Mouse (Mus musculus) limb, embryonic 10.5 days (tissue): ENCODE data around the gene Cacna1c. TPM values are rescaled to one million over a fixed set of nuclear protein-coding genes. Genes with fewer than 3 reads are reported as not detected.

ENCODE experiments used
- DNase-seq: peaks from one replicate; pipeline ENCODE4 v3.0.0-alpha.2; 2017; ENCODE audit warnings: low spot score
- H3K27ac ChIP-seq: fragments of 300-500 bp; sonication (generic); 2 replicates; pipeline ENCODE4 v1.5.1; 2016; ENCODE audit warnings: mild to moderate bottlenecking
- H3K27me3 ChIP-seq: fragments of 300-500 bp; sonication (generic); 2 replicates; pipeline ENCODE4 v1.6.1; 2016; ENCODE audit warnings: low read depth, mild to moderate bottlenecking; ENCODE audit not compliant: poor library complexity, severe bottlenecking
- H3K36me3 ChIP-seq: fragments of 300-500 bp; sonication (generic); 2 replicates; pipeline ENCODE4 v1.6.1; 2016; ENCODE audit warnings: mild to moderate bottlenecking, moderate library complexity
- H3K4me1 ChIP-seq: fragments of 300-500 bp; sonication (generic); 2 replicates; pipeline ENCODE4 v1.6.1; 2016
- H3K4me3 ChIP-seq: fragments of 300-500 bp; sonication (generic); 2 replicates; pipeline ENCODE4 v1.5.1; 2016; ENCODE audit warnings: mild to moderate bottlenecking, moderate library complexity
- H3K9me3 ChIP-seq: fragments of 300-500 bp; sonication (generic); replicated peaks from 2 replicates; pipeline ENCODE4 v1.6.1; 2016; ENCODE audit warnings: mild to moderate bottlenecking
- WGBS: fragments of 180-500 bp; shearing (Covaris S2); methylation state at CpG from one replicate; pipeline ENCODE4 v1.1.7; 2016; 5-methylcytosine and 5-hydroxymethylcytosine counted together
- polyA plus RNA-seq: library from polyadenylated mRNA; unstranded; fragments of >200 nt; fragmentation: Nextera tagmentation; extraction: Ambion mirVana; gene quantifications from 2 replicates; pipeline ENCODE4 v1.2.1, GENCODE M21; 2016

Cacna1c gene
- polyA plus RNA-seq, 1 experiment from 2014 or later = 10.2 TPM

- Histone ChIP-seq H3K27me3 (no peaks in the 10 kb centered on the region), H3K4me1 (peaks cover 29% of the 10 kb centered on the region), H3K27ac (no peak overlapping the region), H3K4me3 (no peak overlapping the region), H3K36me3 (no peaks in the 10 kb centered on the region), H3K9me3 (no peaks in the 10 kb centered on the region)
- WGBS = 88% methylated on average over 7 of the region's 7 CpGs
- no peak for DNase-seq
Observed at GRCm38 (mm10) chr6:118867384-118867783, 328.8 kb downstream of the Cacna1c start.

DNA sequence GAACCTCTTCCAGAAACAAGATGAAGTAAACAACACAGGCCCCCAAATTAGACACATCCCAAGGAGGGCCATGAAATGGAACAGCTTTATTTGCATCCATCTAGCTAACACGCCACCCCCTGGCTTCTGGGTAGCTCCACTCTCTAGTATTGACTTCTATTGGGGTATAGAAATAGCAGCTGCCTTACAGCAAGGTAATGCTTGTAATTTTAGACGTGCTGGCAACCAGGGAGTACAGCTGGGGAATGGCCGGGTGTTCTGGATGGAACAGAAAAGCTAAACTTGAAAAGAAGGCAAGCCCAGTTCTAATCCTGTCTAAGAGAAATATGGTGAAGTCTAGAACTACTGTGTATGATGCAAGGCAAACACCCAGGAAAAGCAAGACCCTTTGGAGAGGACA is 329.3 kb downstream of the Cacna1c start:
- Histone ChIP-seq H3K27me3 (no peaks in the 10 kb centered on the region), H3K9me3 (no peaks in the 10 kb centered on the region), H3K27ac (no peak overlapping the region), H3K4me3 (no peak overlapping the region), H3K4me1 (peaks cover 29% of the 10 kb centered on the region), H3K36me3 (no peaks in the 10 kb centered on the region)
- no peak for DNase-seq
- WGBS = 72% methylated on average over 3 of the region's 3 CpGs

- Histone ChIP-seq H3K9me3 (no peaks in the 10 kb centered on the region), H3K36me3 (no peaks in the 10 kb centered on the region), H3K27ac (no peak overlapping the region), H3K4me1 (peaks cover 26% of the 10 kb centered on the region), H3K27me3 (no peaks in the 10 kb centered on the region), H3K4me3 (no peak overlapping the region)
- 82% methylated on average over 5 of the region's 5 CpGs for WGBS
- DNase-seq = no peak
Observed at GRCm38 (mm10) chr6:118865777-118866380, 330.3 kb downstream of the Cacna1c start.

GRCm38 (mm10) chr6:118864696-118865620 is 331.3 kb downstream of the Cacna1c start:
- H3K4me1 ChIP-seq = peaks cover 17% of the 10 kb centered on the region
- H3K27me3 ChIP-seq = no peaks in the 10 kb centered on the region
- H3K9me3 ChIP-seq = no peaks in the 10 kb centered on the region
- WGBS = 75% methylated on average over 18 of the region's 18 CpGs
- no peak overlapping the region for H3K27ac ChIP-seq
- H3K4me3 ChIP-seq = no peak overlapping the region
- H3K36me3 ChIP-seq = no peaks in the 10 kb centered on the region
- no peak for DNase-seq

- Histone ChIP-seq H3K9me3 (no peaks in the 10 kb centered on the region), H3K4me3 (no peak overlapping the region), H3K4me1 (peaks cover 12% of the 10 kb centered on the region), H3K27ac (no peak overlapping the region), H3K27me3 (no peaks in the 10 kb centered on the region), H3K36me3 (no peaks in the 10 kb centered on the region)
- WGBS = 93% methylated on average over 9 of the region's 9 CpGs
- DNase-seq = no peak
Observed at GRCm38 (mm10) chr6:118862727-118863126, 333.5 kb downstream of the Cacna1c start.

DNA sequence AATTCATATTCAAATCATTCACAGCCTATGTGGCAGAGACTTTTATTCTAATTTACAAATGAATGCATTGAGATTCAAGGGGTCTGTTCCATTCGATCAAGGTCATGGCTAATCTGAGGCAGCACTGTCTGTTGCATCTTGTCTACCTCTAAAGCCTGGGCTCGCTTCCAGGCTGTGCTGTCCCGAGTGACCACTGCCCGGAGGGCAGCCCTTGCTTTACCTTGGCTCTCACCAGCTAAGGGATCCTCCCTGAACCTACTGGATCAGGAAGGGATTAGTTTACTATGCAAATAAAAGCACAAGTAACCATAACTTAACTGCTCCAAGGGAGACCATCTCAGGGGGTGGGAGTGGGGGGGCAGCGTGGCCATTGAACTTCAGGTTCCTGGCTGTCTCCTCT is 334.1 kb downstream of the Cacna1c start:
- H3K9me3 ChIP-seq = no peaks in the 10 kb centered on the region
- WGBS = 94% methylated on average over 5 of the region's 5 CpGs
- H3K27me3 ChIP-seq = no peaks in the 10 kb centered on the region
- no peak overlapping the region for H3K4me3 ChIP-seq
- peaks cover 5% of the 10 kb centered on the region; the same call in 1 of the 2 replicates for H3K4me1 ChIP-seq
- H3K36me3 ChIP-seq = no peaks in the 10 kb centered on the region
- no peak overlapping the region for H3K27ac ChIP-seq
- no peak for DNase-seq

DNA sequence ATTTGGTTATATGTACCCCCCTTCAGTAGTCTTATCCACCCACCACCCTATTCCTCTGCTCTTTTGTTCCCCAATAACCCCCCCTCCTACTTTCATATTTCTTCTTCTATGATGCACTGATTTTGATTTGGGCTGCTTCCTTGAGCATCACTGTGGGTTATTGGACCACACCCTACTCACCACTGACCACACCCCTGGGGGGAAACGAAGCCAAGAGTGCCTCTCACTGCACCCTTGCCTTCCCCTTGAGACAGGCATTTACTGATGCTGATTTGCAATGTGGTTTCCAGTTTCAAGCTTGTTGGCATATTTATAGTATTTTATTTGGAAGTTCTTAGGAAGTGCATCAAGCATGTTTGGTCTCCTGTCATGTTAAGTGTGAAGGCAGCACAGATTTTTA is 337.8 kb downstream of the Cacna1c start:
- Histone ChIP-seq H3K36me3 (no peaks in the 10 kb centered on the region), H3K4me1 (no peaks in the 10 kb centered on the region), H3K27me3 (no peaks in the 10 kb centered on the region), H3K27ac (no peak overlapping the region), H3K4me3 (no peak overlapping the region), H3K9me3 (no peaks in the 10 kb centered on the region)
- no peak for DNase-seq
- WGBS = 63% methylated on average over 1 of the region's 1 CpGs

DNA sequence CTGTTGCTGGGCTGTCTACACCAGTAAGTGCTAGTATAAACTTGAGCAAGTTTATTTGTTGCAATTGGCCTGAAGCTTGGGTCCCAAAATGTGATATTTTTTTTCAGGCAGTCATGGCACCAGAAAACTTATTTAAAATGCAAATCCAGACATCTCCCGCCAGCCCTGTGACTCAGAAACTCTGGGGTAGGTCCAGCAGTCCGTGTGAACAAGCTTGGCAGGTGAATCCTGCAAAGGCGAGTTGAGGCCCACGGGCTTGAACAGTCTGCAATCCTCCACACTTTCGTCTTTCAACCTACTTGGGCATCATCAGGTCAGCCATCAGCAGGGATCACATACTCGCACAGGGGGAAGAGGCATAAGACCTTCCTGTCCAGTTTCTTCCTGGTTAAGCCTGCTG is 344.1 kb downstream of the Cacna1c start:
- Histone ChIP-seq H3K36me3 (no peaks in the 10 kb centered on the region), H3K27ac (no peak overlapping the region), H3K4me3 (no peak overlapping the region), H3K4me1 (peaks cover 7% of the 10 kb centered on the region; the same call in 1 of the 2 replicates), H3K9me3 (no peaks in the 10 kb centered on the region), H3K27me3 (no peaks in the 10 kb centered on the region)
- no peak for DNase-seq
- WGBS = 82% methylated on average over 6 of the region's 6 CpGs

DNA sequence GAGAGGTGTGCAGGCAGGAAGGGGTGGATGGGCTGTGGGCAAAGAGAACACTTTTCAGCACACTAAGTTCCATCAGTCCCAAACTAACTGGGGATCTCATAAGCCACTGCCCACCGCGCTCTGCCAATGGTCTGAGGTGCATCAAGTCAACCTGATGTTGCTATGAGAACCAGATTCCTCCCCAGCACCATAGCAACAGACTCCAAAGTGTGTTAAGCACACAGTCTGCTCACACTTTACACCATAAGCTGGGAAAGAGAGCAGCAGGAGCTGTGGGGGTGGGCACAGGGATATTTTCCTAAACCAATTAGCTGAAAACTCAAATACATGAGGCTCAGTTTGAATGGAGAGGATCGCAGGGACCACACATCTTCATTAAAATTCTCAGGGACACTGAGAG is 345.1 kb downstream of the Cacna1c start:
- H3K27ac ChIP-seq = no peak overlapping the region
- DNase-seq = no peak
- H3K4me3 ChIP-seq = no peak overlapping the region
- WGBS = 93% methylated on average over 3 of the region's 3 CpGs
- no peaks in the 10 kb centered on the region for H3K9me3 ChIP-seq
- no peaks in the 10 kb centered on the region for H3K36me3 ChIP-seq
- H3K4me1 ChIP-seq = peaks cover 14% of the 10 kb centered on the region; the same call in 1 of the 2 replicates
- H3K27me3 ChIP-seq = no peaks in the 10 kb centered on the region

- WGBS = 90% methylated on average over 2 of the region's 2 CpGs
- H3K4me3 ChIP-seq = no peak overlapping the region
Observed at GRCm38 (mm10) chr6:118848640-118849039, 347.6 kb downstream of the Cacna1c start.

GRCm38 (mm10) chr6:118847751-118848150 is 348.5 kb downstream of the Cacna1c start:
- WGBS = 84% methylated on average over 13 of the region's 13 CpGs

More at GRCm38 (mm10) chr6:118848640-118849039, 347.6 kb downstream of the Cacna1c start:
- H3K4me1 ChIP-seq = peaks cover 24% of the 10 kb centered on the region
- no peaks in the 10 kb centered on the region for H3K36me3 ChIP-seq
- no peaks in the 10 kb centered on the region for H3K27me3 ChIP-seq
- no peak for DNase-seq
- no peaks in the 10 kb centered on the region for H3K9me3 ChIP-seq
- H3K27ac ChIP-seq = no peak overlapping the region

GRCm38 (mm10) chr6:118845829-118846228 is 350.4 kb downstream of the Cacna1c start:
- no peak for DNase-seq
- Histone ChIP-seq H3K9me3 (no peaks in the 10 kb centered on the region), H3K4me1 (peaks cover 35% of the 10 kb centered on the region), H3K36me3 (no peaks in the 10 kb centered on the region), H3K27me3 (no peaks in the 10 kb centered on the region), H3K27ac (no peak overlapping the region), H3K4me3 (no peak overlapping the region)
- WGBS = 17% methylated on average over 2 of the region's 2 CpGs

More at GRCm38 (mm10) chr6:118847751-118848150, 348.5 kb downstream of the Cacna1c start:
- no peak overlapping the region for H3K4me3 ChIP-seq
- no peaks in the 10 kb centered on the region for H3K9me3 ChIP-seq
- no peaks in the 10 kb centered on the region for H3K36me3 ChIP-seq
- no peak overlapping the region for H3K27ac ChIP-seq
- no peaks in the 10 kb centered on the region for H3K27me3 ChIP-seq
- H3K4me1 ChIP-seq = peaks cover 24% of the 10 kb centered on the region
- DNase-seq = no peak

DNA sequence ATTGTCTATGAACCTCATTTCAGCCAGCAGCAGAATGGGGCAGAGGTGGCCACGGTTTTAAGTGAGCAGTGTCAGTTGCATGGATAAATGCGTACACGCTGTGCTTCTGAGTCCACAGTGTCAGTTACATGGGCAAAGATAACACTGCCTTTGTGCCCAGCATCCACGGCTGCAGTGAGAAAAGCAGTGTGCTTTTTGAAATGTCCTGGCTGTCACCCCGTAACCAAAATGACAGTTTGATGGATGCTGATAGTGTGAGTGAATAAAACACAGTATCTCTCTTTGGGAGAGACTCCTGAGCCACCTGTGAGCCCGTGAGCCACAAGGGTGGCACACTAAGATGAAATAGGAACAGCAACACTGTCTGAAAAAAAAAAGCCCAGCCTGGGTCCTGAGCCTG is 351.0 kb downstream of the Cacna1c start:
- no peak for DNase-seq
- Histone ChIP-seq H3K27me3 (no peaks in the 10 kb centered on the region), H3K36me3 (no peaks in the 10 kb centered on the region), H3K9me3 (no peaks in the 10 kb centered on the region), H3K4me3 (no peak overlapping the region), H3K27ac (no peak overlapping the region), H3K4me1 (peaks cover 38% of the 10 kb centered on the region)
- WGBS = 83% methylated on average over 6 of the region's 6 CpGs
